Mouse (Mus musculus): ENCODE data around the gene Wnt9a. TPM values are rescaled to one million over a fixed set of nuclear protein-coding genes. Genes with fewer than 3 reads are reported as not detected.
"Not testable (repeated sequence)": the region's sequence is repeated elsewhere in the genome, so short reads cannot be mapped to it uniquely, and the experiment has no call there.

Gene Wnt9a
- polyA plus RNA-seq, 1 experiment from 2014 or later = 10.7 TPM

DNA sequence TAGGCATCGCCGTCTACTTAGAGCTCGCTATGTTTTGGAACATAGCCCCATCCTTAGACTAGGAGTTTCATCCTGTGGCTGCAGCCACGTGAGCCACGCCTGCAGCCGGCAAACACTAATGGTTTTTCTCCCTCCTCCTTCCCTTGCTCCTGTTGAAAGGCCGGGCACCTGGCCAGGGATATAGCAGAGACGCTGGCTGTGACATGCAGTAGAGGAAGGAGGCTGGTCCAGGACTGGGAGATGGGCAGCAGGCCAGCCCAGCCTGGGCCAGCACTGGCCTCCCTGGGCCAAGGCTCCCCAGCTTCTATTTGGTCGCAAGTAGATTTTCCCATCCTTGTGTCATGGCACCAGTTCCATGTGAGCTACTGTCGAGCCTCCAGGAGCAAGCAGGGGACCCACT lies 23.8 kb upstream of the Wnt9a start:
- no peak for DNase-seq (ENCODE audit: low spot score)
- H3K9me3 ChIP-seq = no peaks in the 10 kb centered on the region
- no peak overlapping the region for H3K27ac ChIP-seq
- no peak overlapping the region for H3K4me3 ChIP-seq
- H3K4me1 ChIP-seq (replicated peaks) = peaks cover 6% of the 10 kb centered on the region
- 87% methylated on average over 10 of the region's 10 CpGs for WGBS
- no peaks in the 10 kb centered on the region for H3K36me3 ChIP-seq
- H3K27me3 ChIP-seq (ENCODE audit: insufficient read depth, poor library complexity, severe bottlenecking) = peaks cover 86% of the 10 kb centered on the region

DNA sequence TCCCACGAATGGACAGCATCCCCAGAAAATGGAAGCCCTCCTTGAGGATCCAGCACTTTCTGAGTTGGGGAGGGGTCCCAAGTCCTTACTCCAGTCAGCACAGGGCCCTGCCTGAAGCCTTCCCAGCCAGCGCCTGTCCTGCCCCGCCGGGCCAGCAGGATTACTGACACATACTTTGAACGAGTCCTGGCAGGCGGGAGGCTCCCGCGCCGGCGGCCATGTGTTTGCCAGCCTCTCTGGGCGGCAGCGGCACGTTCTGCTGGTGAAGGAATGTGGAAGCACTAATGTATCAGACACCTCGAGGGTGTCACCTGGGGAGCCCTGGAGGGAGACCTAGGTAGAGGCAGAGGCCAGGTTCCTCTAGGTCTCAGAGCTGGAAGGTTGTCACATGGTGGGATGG lies 22.6 kb upstream of the Wnt9a start:
- WGBS = 21% methylated on average over 14 of the region's 14 CpGs
- H3K9me3 ChIP-seq = no peaks in the 10 kb centered on the region
- no peak overlapping the region for H3K27ac ChIP-seq
- no peak for DNase-seq (ENCODE audit: low spot score)
- peaks cover 92% of the 10 kb centered on the region for H3K27me3 ChIP-seq (ENCODE audit: insufficient read depth, poor library complexity, severe bottlenecking)
- H3K4me1 ChIP-seq (replicated peaks) = peaks cover 18% of the 10 kb centered on the region
- H3K36me3 ChIP-seq = no peaks in the 10 kb centered on the region
- H3K4me3 ChIP-seq = no peak overlapping the region

DNA sequence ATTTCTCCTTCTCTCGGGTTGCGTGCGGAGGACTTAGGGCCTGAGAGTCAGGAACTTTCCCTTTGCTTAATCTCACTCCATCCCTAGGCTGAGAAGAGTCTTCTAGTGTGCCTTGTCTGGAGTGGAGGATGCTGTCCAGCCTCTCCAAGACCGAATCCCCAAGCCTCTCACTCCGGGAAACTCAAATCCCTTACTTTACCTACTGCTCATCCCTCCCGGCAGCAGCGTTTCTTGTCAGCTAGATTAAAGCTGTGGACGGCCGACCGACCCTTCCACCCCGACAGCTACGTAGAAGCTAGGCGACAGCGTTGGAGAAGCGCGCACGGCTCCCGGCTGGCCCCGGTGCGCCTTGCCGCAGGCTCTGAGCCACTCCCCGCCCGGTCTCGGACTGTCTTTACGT lies 17.0 kb upstream of the Wnt9a start:
- H3K4me1 ChIP-seq (replicated peaks) = peaks cover 51% of the 10 kb centered on the region
- H3K36me3 ChIP-seq = no peaks in the 10 kb centered on the region
- H3K27me3 ChIP-seq (ENCODE audit: insufficient read depth, poor library complexity, severe bottlenecking) = peaks cover 96% of the 10 kb centered on the region
- WGBS = under 1% methylated on average over 25 of the region's 25 CpGs
- H3K27ac ChIP-seq = peak overlapping the region; percentile 85
- H3K9me3 ChIP-seq = no peaks in the 10 kb centered on the region
- peak overlapping the region; percentile 55 for H3K4me3 ChIP-seq
- DNase-seq (ENCODE audit: low spot score) = peak; percentile 47

DNA sequence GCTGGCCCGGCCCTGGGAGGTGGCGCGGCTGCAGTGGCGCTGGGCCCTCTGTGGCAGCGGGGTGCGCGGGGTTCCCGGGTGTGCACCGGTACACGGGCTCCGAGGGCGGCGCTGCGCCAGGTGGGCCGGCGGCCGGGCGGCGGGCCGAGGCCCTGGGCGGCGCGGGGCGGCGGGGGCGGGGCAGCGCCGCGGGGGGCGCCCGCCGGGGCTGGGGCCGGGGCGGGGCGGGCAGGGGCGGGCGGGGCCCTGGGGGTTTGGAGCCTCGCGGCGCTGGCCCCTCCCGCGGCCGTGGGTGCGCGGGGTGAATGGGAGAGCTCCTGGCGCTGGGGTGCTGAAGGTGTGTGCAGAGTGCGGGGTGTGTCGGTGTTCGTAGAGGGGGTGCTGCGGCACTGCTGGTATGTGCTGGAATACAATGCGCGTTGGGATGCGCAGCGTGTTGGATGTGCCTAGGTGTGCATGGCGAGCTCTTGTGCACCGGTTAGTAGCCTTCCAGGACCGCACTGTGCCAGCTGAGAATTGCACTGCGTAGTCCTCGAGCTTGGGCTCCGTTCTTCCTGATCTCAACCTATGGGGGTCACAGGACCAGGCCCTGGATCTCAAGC lies 15.9 kb upstream of the Wnt9a start, which contains the start of gene Wnt3a:
Wnt3a (minus strand) TSS at position 51 of the 602 bp plus-strand sequence.
- H3K36me3 ChIP-seq = no peaks in the 10 kb centered on the region
- WGBS = under 1% methylated on average over 60 of the region's 60 CpGs
- DNase-seq (ENCODE audit: low spot score) = no peak
- peaks cover 51% of the 10 kb centered on the region for H3K4me1 ChIP-seq (replicated peaks)
- no peaks in the 10 kb centered on the region for H3K9me3 ChIP-seq
- peak within 1 kb of the TSS; percentile 85 for H3K27ac ChIP-seq
- peaks cover 90% of the 10 kb centered on the region for H3K27me3 ChIP-seq (ENCODE audit: insufficient read depth, poor library complexity, severe bottlenecking)
- peak within 1 kb of the TSS; percentile 55 for H3K4me3 ChIP-seq

DNA sequence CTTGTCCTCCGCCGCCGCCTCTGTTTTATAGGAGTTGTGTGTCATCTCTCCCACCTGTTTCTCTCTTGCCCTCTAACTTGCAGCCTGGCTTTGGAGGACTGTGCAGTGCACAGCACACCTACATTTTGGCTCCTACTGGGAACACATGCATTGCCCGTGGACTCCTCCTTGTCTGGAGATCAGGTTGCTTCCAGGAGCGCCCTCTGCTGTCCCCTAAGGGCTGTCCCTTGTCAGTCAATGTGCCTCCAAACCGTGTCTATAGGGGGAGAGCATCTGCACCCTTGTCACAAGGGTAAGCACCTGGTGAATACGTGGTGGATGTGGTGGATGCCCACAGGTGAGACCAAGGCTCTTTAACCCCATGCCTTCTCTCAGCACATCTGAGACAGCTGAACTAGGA lies 13.1 kb upstream of the Wnt9a start:
- whole genome bisulfite sequencing = 27% methylated on average over 7 of the region's 7 CpGs

GRCm38 (mm10) chr11:59297941-59298340 lies 8.8 kb upstream of the Wnt9a start:
- Histone ChIP-seq H3K4me1 (replicated peaks) (peaks cover 9% of the 10 kb centered on the region; the same call in 1 of the 2 replicates), H3K4me3 (no peak overlapping the region), H3K9me3 (no peaks in the 10 kb centered on the region), H3K27ac (no peak overlapping the region), H3K27me3 (ENCODE audit: insufficient read depth, poor library complexity, severe bottlenecking) (peaks cover 77% of the 10 kb centered on the region), H3K36me3 (no peaks in the 10 kb centered on the region)
- 23% methylated on average over 7 of the region's 7 CpGs for WGBS
- DNase-seq (ENCODE audit: low spot score) = peak; percentile 53

More for the DNA sequence above, 13.1 kb upstream of the Wnt9a start:
- Histone ChIP-seq H3K4me3 (no peak overlapping the region), H3K4me1 (replicated peaks) (peaks cover 42% of the 10 kb centered on the region), H3K36me3 (no peaks in the 10 kb centered on the region), H3K27me3 (ENCODE audit: insufficient read depth, poor library complexity, severe bottlenecking) (peaks cover 88% of the 10 kb centered on the region), H3K27ac (no peak overlapping the region), H3K9me3 (no peaks in the 10 kb centered on the region)
- DNase-seq (ENCODE audit: low spot score) = peak; percentile 59

GRCm38 (mm10) chr11:59300185-59300584 lies 6.5 kb upstream of the Wnt9a start:
- Histone ChIP-seq H3K9me3 (no peaks in the 10 kb centered on the region), H3K27me3 (ENCODE audit: insufficient read depth, poor library complexity, severe bottlenecking) (peaks cover 85% of the 10 kb centered on the region), H3K4me1 (replicated peaks) (peaks cover 9% of the 10 kb centered on the region), H3K4me3 (no peak overlapping the region), H3K36me3 (no peaks in the 10 kb centered on the region), H3K27ac (no peak overlapping the region)
- 27% methylated on average over 3 of the region's 3 CpGs for WGBS
- no peak for DNase-seq (ENCODE audit: low spot score)

DNA sequence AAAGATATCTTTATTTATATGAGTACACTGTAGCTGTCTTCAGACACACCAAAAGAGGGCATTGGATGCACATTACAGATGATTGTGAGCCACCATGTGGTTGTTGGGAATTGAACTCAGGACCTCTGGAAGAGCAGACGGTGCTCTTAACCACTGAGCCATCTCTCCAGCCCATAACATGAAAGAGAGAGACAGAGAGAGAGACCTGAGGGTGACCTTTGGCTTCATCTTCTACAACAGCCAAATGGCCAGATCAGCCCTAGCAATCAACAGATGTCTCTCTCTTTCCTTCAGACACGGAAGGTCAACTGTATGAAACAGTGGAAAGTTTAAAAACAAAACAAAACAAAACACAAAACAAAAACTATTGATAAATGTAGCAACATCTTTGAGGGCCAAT lies 5.7 kb upstream of the Wnt9a start:
- H3K9me3 ChIP-seq; H3K36me3 ChIP-seq; DNase-seq (ENCODE audit: low spot score); H3K4me3 ChIP-seq; H3K27ac ChIP-seq: not testable (repeated sequence)
- peaks cover 86% of the 10 kb centered on the region for H3K27me3 ChIP-seq (ENCODE audit: insufficient read depth, poor library complexity, severe bottlenecking)
- peaks cover 18% of the 10 kb centered on the region for H3K4me1 ChIP-seq (replicated peaks)
- WGBS = 77% methylated on average over 2 of the region's 2 CpGs

DNA sequence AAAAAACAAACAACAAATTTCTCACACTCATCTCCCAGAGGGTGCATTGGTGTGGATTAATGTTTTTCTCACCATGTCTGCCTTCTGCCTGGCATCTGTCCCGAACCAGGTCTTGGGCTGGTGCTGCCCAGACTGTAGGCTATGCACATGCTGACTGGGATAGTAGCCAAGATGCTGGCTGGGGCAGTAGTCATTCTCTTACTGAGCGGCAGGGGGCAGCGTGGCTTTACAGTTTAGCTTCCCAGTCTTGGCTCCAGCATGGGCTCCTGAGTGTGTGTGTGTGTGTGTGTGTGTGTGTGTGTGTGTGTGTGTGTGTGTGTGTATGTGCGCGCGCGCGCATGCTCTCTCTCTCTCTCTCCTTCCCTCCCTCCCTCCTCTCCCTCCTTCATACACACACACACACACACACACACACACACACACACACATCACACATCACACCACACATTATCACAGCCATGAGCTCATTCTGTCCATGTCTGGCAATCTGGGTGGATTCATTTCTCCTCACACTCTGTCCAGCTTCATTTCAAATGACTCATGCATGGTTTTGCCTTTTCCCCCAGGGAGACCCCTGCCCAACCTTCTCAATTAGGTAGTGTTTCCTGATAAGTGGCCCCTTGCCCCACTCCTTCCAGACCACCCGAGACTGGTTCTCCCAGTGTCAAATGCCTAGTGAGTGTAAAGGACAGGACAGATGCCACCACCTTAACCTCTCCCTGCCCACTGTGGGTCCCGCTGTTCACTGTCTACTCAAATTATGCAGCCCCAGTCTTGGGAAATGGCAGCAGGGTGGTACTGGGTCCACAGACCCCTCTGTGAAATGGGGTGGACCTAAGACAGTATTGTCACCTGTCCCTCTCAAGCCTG lies 3.8 kb upstream of the Wnt9a start:
- H3K4me3 ChIP-seq = no peak overlapping the region
- peak; percentile 78 for DNase-seq (ENCODE audit: low spot score)
- peaks cover 88% of the 10 kb centered on the region for H3K27me3 ChIP-seq (ENCODE audit: insufficient read depth, poor library complexity, severe bottlenecking)
- H3K36me3 ChIP-seq = no peaks in the 10 kb centered on the region
- H3K4me1 ChIP-seq (replicated peaks) = peaks cover 35% of the 10 kb centered on the region
- WGBS = 28% methylated on average over 8 of the region's 10 CpGs
- no peak overlapping the region for H3K27ac ChIP-seq
- no peaks in the 10 kb centered on the region for H3K9me3 ChIP-seq

GRCm38 (mm10) chr11:59305008-59305820 lies 1.5 kb upstream of the Wnt9a start:
- Histone ChIP-seq H3K36me3 (no peaks in the 10 kb centered on the region), H3K4me3 (peak overlapping the region; percentile 68; the same call in 1 of the 2 replicates), H3K27me3 (ENCODE audit: insufficient read depth, poor library complexity, severe bottlenecking) (peaks cover 87% of the 10 kb centered on the region), H3K27ac (no peak overlapping the region), H3K9me3 (no peaks in the 10 kb centered on the region), H3K4me1 (replicated peaks) (peaks cover 57% of the 10 kb centered on the region)
- DNase-seq (ENCODE audit: low spot score) = no peak
- 51% methylated on average over 22 of the region's 22 CpGs for WGBS

DNA sequence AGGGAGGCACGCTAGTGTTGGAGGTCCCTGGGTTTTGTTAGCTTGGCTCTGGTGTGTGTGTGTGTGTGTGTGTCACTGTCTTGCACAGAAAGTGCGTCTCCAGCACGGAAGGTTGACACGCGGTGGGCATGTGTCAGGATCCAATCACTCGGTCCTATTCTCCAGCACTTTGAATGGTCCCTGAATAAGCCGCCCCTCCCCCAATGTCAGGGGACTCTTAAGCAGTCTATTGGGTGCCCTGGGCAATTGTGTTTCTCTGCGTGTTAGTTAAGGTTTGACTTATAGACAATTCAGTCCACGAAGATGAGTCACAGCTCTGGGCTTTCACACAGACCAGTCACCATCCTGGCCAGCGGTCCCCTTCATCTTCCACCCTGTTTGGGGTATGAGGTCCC lies 910 bp upstream of the Wnt9a start:
- Histone ChIP-seq H3K9me3 (no peaks in the 10 kb centered on the region), H3K4me1 (replicated peaks) (peaks cover 60% of the 10 kb centered on the region), H3K27ac (no peak overlapping the region; the same call in 1 of the 2 replicates), H3K4me3 (peak overlapping the region; percentile 68), H3K27me3 (ENCODE audit: insufficient read depth, poor library complexity, severe bottlenecking) (peaks cover 87% of the 10 kb centered on the region), H3K36me3 (no peaks in the 10 kb centered on the region)
- DNase-seq (ENCODE audit: low spot score) = no peak
- 7% methylated on average over 10 of the region's 10 CpGs for WGBS

GRCm38 (mm10) chr11:59307422-59308163 lies 865 bp downstream of the Wnt9a start:
- WGBS = under 1% methylated on average over 45 of the region's 45 CpGs
- H3K36me3 ChIP-seq = no peaks in the 10 kb centered on the region
- H3K27ac ChIP-seq = peak overlapping the region; percentile 82
- H3K4me3 ChIP-seq = peak overlapping the region; percentile 68
- peak; percentile 81 for DNase-seq (ENCODE audit: low spot score)
- H3K9me3 ChIP-seq = no peaks in the 10 kb centered on the region
- peaks cover 93% of the 10 kb centered on the region for H3K27me3 ChIP-seq (ENCODE audit: insufficient read depth, poor library complexity, severe bottlenecking)
- H3K4me1 ChIP-seq (replicated peaks) = peaks cover 78% of the 10 kb centered on the region
